Mouse (Mus musculus) layer of hippocampus, adult 2 months (tissue): ENCODE results near the gene Chd2. TPM values are rescaled to one million over a fixed set of nuclear protein-coding genes. Genes with fewer than 3 reads are reported as not detected.
"Not testable (repeated sequence)": the region's sequence is repeated elsewhere in the genome, so short reads cannot be mapped to it uniquely, and the experiment has no call there.

ENCODE experiments used
- DNase-seq, 2 experiments: peaks; one replicate each; pipeline ENCODE4 v3.0.0; 2022; ENCODE audit warnings: low spot score in 2 of 2
- H3K27ac ChIP-seq: fragments of 200-600 bp; 2 replicates; pipeline ENCODE4 v1.8.1; 2022
- H3K4me3 ChIP-seq: fragments of 200-600 bp; 2 replicates; pipeline ENCODE4 v1.8.1; 2022; ENCODE audit warnings: mild to moderate bottlenecking
- CTCF ChIP-seq: fragments of 200-600 bp; conservative IDR thresholded peaks from 2 replicates; pipeline ENCODE4 v1.8.1; 2022; ENCODE audit warnings: antibody characterized with exemption, mild to moderate bottlenecking, moderate library complexity
- total RNA-seq, 2 experiments: library from RNA; stranded (reverse); gene quantifications; 2 replicates each; pipeline ENCODE4 v1.2.3; 2021

The Chd2 gene
- total RNA-seq, 2 experiments from 2014 or later: 57.1 to 58.3 TPM

- DNase-seq: no peak
- TF ChIP-seq CTCF: no peak
Observed at GRCm38 (mm10) chr7:73521277-73522193, 20.1 kb downstream of the Chd2 start.

DNA sequence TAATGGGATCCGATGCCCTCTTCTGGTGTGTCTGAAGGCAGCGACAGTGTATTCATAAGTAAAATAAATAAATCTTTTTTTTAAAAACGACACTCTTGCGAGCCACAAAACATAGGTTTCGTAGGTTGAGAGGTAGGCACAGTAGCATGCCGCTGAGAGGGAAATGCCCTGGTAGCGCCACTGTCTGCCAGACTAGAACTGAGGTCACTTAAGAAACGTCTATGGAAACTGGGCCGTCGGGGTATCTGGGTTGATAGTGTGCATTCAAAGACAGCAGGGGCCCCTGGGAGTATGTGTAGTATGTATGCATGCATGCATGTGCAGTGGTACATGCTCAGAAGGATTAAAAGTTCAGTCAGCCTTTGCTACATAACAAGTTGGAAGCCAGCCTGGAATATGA is 21.4 kb downstream of the Chd2 start:
- no peak overlapping the region for H3K4me3 ChIP-seq
- DNase-seq: no peak
- H3K27ac ChIP-seq: no peak overlapping the region
- no peak for TF ChIP-seq CTCF

More at GRCm38 (mm10) chr7:73521277-73522193, 20.1 kb downstream of the Chd2 start:
- no peak overlapping the region for H3K4me3 ChIP-seq
- H3K27ac ChIP-seq: peak overlapping the region; percentile 50

GRCm38 (mm10) chr7:73519060-73519796 is 22.4 kb downstream of the Chd2 start:
- Histone ChIP-seq H3K27ac (peak overlapping the region; percentile 0; the same call in 1 of the 2 replicates), H3K4me3 (no peak overlapping the region)
- no peak for TF ChIP-seq CTCF
- no peak for DNase-seq

GRCm38 (mm10) chr7:73518373-73518980 is 23.2 kb downstream of the Chd2 start:
- not testable (repeated sequence) for H3K4me3 ChIP-seq, DNase-seq
- H3K27ac ChIP-seq: peak overlapping the region; percentile 0; the same call in 1 of the 2 replicates

- no peak for DNase-seq
- H3K4me3 ChIP-seq: no peak overlapping the region
- H3K27ac ChIP-seq: peak overlapping the region; percentile 24
- no peak for TF ChIP-seq CTCF
Observed at GRCm38 (mm10) chr7:73517432-73518054, 24.1 kb downstream of the Chd2 start.

DNA sequence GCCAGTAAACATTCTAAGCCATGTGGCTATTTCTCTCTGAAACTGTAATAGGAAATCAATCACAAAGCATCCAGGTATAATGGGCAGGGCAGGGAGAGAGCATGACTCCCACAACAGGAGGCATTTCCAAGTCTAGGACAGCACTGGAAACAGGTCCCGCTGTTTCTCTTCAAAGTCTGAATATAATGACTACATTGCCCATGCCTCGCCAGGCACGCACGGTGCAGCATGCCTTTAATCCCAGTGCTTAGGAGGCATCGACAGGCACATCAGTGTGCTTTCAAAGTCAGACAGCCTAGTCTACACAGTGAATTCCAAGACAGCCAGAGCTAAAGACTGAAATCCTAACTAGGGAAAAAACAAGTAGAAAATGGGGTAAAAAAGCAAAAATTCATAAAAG is 24.8 kb downstream of the Chd2 start:
- Histone ChIP-seq H3K27ac (peak overlapping the region; percentile 24), H3K4me3 (no peak overlapping the region)
- no peak for DNase-seq
- TF ChIP-seq CTCF: no peak

GRCm38 (mm10) chr7:73514560-73514959 is 27.1 kb downstream of the Chd2 start:
- no peak overlapping the region for H3K4me3 ChIP-seq
- no peak for TF ChIP-seq CTCF
- no peak overlapping the region for H3K27ac ChIP-seq
- peak in 1 of 2 experiments; percentile 2 for DNase-seq

DNA sequence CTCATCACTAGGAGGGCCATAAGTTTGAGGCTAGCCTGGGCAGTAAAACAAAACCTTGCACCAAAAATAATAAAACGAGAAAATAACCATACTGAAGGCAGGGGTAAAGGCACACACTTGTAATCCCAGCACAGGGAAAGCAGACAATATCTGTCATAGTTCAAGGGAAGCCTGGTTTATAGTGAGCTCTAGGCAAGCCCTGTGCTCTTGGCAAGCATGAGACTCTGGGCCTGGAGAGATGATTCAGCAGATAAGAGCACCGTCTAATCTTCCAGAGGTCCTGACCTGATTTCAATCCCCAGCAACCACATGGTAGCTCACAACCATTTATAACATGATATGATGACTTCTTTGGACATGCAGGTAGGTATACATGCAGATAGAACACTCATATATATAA is 29.2 kb downstream of the Chd2 start:
- no peak for TF ChIP-seq CTCF

DNA sequence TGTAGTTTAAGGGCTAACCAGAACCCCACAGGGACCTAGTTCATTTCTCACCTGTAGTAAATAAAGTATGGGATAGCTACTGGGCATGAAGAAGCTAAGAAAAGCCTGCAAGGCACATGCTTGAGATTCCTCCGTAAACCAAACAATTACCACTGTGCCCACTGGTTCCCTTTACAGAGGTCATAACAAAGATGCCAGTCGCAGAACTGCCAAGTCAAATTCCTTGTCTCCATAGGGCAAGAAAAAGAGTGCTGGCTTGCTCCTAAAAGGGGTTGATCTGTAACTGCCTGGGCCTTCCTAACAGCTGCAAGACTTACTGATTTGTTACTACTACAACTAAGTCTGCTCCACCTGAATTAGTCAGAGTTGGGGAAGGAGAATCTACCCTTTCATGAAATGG is 32.9 kb downstream of the Chd2 start:
- Histone ChIP-seq H3K4me3 (no peak overlapping the region), H3K27ac (no peak overlapping the region)
- TF ChIP-seq CTCF: no peak
- DNase-seq: peak in 1 of 2 experiments; percentile 0

More for the DNA sequence above, 29.2 kb downstream of the Chd2 start:
- Histone ChIP-seq H3K27ac (0 out of 2 replicates have a peak overlapping the region, but pooled peaks have one; percentile 12), H3K4me3 (no peak overlapping the region)
- no peak for DNase-seq

DNA sequence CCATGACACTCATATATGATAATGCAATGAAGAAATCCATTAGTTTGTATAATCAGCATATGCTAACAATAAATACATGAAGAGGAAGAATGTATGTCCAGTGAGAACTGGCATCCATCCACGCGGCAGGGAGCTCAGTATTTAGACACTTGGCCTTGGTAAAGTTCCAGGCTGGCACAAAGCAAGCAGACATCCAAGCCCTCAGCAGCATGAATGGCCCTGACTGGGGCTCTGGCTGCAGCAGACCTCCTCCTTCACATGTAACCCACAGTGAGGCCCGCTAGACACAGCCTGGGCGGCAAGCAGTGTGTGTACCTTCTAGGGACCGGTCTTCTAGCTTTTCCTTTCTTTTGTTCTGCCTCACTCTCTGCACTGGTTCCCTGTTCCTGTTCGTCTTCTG is 34.1 kb downstream of the Chd2 start:
- no peak for TF ChIP-seq CTCF
- DNase-seq: peak in 1 of 2 experiments; percentile 8
- Histone ChIP-seq H3K4me3 (no peak overlapping the region), H3K27ac (0 out of 2 replicates have a peak overlapping the region, but pooled peaks have one; percentile 11)

DNA sequence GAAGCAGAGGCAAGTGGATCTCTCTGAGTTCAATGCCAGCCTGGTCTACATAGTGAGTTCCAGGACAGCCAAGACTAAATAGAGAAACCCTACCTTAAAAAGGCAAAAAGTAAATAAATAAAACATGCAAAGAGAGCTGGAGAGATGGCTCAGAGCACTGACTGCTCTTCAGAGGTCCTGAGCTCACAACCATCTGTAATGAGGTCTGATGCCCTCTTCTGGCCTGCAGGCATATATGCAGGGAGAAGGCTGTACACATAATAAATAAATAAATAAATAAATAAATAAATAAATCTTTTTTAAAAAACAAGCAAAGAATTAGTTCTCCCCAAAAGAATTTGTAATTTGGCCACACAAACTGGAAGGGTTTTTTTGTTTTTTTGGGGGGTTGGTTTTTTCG is 34.8 kb downstream of the Chd2 start:
- no peak overlapping the region for H3K27ac ChIP-seq
- H3K4me3 ChIP-seq: no peak overlapping the region
- no peak for DNase-seq
- TF ChIP-seq CTCF: peak; percentile 61

- H3K4me3 ChIP-seq: no peak overlapping the region
- no peak overlapping the region for H3K27ac ChIP-seq
- no peak for DNase-seq
- TF ChIP-seq CTCF: no peak
Observed at GRCm38 (mm10) chr7:73505266-73505665, 36.4 kb downstream of the Chd2 start.
